Mouse (Mus musculus): Measurements from ENCODE around the gene Dna2. TPM values are rescaled to one million over a fixed set of nuclear protein-coding genes. Genes with fewer than 3 reads are reported as not detected.

Dna2 gene
- polyA plus RNA-seq, 1 experiment from 2014 or later: 5.8 TPM

DNA sequence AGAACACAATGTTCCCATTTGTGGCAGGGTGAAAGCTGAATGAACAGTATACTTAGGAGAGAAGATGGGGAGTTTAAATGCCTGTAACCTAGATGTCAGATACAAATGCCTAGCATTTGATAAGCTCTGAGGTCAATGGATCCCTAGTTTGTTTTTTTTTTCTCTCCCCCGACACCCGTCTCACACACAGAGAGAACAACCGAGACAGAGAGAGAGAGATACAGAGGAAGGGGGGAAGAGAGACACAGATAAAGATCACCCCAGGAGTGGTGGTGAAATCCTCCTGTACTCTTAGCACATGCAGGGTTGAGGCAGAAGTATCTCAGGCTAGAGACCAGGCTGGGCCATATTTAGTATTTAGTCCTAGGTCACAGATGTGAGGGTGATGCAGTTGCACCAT lies 27.8 kb upstream of the Dna2 start:
- Histone ChIP-seq H3K27ac (replicated peaks; ENCODE audit: low read depth, low read length) (no peak overlapping the region), H3K9me3 (ENCODE audit: control insufficient read depth, low read length) (no peaks in the 10 kb centered on the region), H3K4me1 (ENCODE audit: control insufficient read depth, insufficient read depth, low read length) (peaks cover 7% of the 10 kb centered on the region), H3K36me3 (ENCODE audit: control insufficient read depth, insufficient read depth, low read length) (no peaks in the 10 kb centered on the region), H3K4me2 (ENCODE audit: low read length) (no peak overlapping the region; the same call in 1 of the 2 replicates), H3K4me3 (replicated peaks; ENCODE audit: low read depth, low read length) (no peak overlapping the region), H3K27me3 (ENCODE audit: control insufficient read depth, insufficient read depth, low read length) (no peaks in the 10 kb centered on the region), H3K9ac (replicated peaks; ENCODE audit: low read length) (no peak overlapping the region)
- 93% methylated on average over 3 of the region's 3 CpGs for WGBS
- no peak for ATAC-seq (ENCODE audit: low FRiP score, low TSS enrichment)
- DNase-seq: no peak

DNA sequence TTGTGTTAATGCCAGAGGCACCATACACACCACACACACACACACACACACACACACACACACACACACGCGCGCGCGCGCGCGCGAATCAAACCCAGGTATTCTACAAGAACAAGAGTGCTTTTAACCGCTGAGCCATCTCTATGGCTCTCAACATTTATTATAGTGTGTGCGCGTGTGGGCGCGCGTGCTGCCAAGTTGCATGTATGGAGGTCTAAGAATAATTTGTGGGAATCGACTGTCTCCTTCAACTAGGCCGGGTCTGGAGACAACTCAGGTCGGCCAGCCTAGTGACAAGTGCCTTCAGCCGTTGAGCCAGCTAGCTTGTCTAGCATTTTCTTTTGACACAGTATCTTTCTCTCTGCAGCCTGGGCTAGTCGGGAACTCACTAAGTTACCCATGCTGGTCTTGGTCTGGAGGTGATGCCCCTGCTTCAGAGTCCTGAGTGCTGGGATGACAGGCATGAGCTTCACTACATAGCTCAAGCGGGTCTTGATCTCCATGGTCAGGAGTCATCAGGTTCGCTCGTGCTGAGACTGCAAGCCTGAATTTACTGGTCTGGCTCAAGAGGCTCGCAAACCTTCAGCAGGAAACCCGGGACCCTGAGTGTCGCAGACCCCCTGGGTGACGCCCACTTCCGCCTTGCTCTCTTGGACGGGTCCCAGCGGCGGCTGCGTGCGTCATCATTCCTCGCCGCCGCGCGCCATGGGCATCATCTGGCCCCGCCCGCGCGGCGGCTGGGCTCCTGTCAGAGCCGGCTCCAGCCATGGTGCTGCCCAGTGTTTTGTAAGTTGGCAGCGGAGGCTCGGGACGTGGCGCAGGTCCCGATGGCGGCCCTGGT lies 26.7 kb upstream of the Dna2 start, which contains the start of gene Slc25a16:
Gene Slc25a16, plus strand, starts transcription at position 709 of the 841 bp plus-strand sequence.
- peak within 1 kb of the TSS; percentile 95 for H3K9ac ChIP-seq (replicated peaks; ENCODE audit: low read length)
- DNase-seq (peak; percentile 98), ATAC-seq (ENCODE audit: low FRiP score, low TSS enrichment) (peak; percentile 97)
- H3K4me1 ChIP-seq (ENCODE audit: control insufficient read depth, insufficient read depth, low read length): peaks cover 7% of the 10 kb centered on the region
- no peaks in the 10 kb centered on the region for H3K36me3 ChIP-seq (ENCODE audit: control insufficient read depth, insufficient read depth, low read length)
- H3K27me3 ChIP-seq (ENCODE audit: control insufficient read depth, insufficient read depth, low read length): no peaks in the 10 kb centered on the region
- H3K4me3 ChIP-seq (replicated peaks; ENCODE audit: low read depth, low read length): peak within 1 kb of the TSS; percentile 92
- 9% methylated on average over 49 of the region's 50 CpGs for WGBS
- peak within 1 kb of the TSS; percentile 76 for H3K4me2 ChIP-seq (ENCODE audit: low read length)
- H3K27ac ChIP-seq (replicated peaks; ENCODE audit: low read depth, low read length): peak within 1 kb of the TSS; percentile 90
- no peaks in the 10 kb centered on the region for H3K9me3 ChIP-seq (ENCODE audit: control insufficient read depth, low read length)

DNA sequence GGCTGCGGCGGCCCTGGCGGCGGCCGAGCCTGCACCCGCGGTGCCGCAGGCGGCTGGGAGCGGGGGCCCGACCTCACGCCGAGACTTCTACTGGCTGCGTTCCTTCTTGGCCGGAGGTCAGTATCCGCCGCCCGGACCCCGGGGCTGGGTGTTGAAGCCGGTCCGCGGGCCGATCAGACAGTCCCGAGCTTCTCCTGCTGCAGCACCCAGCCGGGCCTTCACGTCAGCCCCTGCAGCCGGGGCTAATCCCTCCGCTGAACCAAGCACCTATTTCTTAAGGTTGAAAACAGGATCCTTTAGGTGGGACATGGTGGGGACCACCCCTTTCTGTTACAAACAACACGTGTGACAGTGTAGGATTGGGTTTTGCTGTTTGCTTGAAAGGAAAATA lies 26.1 kb upstream of the Dna2 start:
- WGBS: under 1% methylated on average over 29 of the region's 29 CpGs
- peaks cover 7% of the 10 kb centered on the region for H3K4me1 ChIP-seq (ENCODE audit: control insufficient read depth, insufficient read depth, low read length)
- H3K27ac ChIP-seq (replicated peaks; ENCODE audit: low read depth, low read length): peak overlapping the region; percentile 90
- H3K9ac ChIP-seq (replicated peaks; ENCODE audit: low read length): peak overlapping the region; percentile 95
- ATAC-seq (ENCODE audit: low FRiP score, low TSS enrichment): peak; percentile 70; the same call in 1 of the 2 replicates
- peak overlapping the region; percentile 76 for H3K4me2 ChIP-seq (ENCODE audit: low read length)
- H3K9me3 ChIP-seq (ENCODE audit: control insufficient read depth, low read length): no peaks in the 10 kb centered on the region
- peak overlapping the region; percentile 92 for H3K4me3 ChIP-seq (replicated peaks; ENCODE audit: low read depth, low read length)
- no peaks in the 10 kb centered on the region for H3K36me3 ChIP-seq (ENCODE audit: control insufficient read depth, insufficient read depth, low read length)
- no peak for DNase-seq
- no peaks in the 10 kb centered on the region for H3K27me3 ChIP-seq (ENCODE audit: control insufficient read depth, insufficient read depth, low read length)

DNA sequence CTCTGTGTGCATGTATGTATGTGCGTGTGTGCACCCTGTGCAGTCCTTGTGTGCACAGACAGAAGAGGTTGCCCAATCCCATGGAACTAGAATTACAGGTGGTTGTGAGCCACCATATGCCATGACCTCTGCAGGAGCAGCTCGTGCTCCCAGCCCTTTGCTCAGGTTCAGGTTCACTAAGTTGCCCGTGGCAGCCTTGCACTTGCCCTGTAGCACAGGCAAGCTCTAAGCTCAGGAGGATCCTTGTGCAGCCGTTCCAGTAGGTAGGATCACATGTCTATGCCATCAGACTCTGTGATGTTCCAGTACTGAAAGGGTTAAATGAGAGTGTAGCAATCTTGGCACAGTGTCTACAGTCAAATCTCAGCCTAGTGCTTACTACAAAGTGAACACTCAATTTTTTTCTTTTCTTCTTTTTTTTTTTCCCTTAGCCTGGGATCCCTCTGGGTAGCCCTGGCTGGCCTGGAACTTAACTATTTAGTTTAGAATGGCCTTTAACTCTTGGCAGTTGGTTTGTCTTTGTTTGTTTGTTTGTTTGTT lies 22.7 kb upstream of the Dna2 start:
- no peak overlapping the region for H3K9ac ChIP-seq (replicated peaks; ENCODE audit: low read length)

DNA sequence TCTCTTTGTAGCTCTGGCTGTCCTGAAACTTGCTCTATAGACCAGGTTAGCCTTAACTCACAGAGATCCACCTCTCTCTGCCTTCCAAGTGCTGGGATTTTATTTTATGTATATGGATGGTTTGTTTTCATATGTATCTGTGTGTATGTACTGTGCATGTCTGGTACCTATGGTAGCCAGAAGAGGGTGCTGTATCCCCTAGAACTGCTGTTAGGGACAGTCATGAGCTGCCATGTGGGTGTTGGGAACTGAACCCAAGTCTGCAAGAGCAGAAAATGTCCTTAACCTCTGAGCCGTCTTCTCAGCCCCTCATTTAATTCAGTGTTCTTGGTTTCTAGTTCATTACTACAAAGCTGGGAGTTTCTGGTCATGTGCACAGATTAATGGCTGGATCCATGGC lies 14.4 kb upstream of the Dna2 start:
- 93% methylated on average over 1 of the region's 1 CpGs for WGBS
- Histone ChIP-seq H3K27me3 (ENCODE audit: control insufficient read depth, insufficient read depth, low read length) (no peaks in the 10 kb centered on the region), H3K36me3 (ENCODE audit: control insufficient read depth, insufficient read depth, low read length) (peaks cover 59% of the 10 kb centered on the region), H3K4me2 (ENCODE audit: low read length) (no peak overlapping the region), H3K4me1 (ENCODE audit: control insufficient read depth, insufficient read depth, low read length) (no peaks in the 10 kb centered on the region), H3K4me3 (replicated peaks; ENCODE audit: low read depth, low read length) (no peak overlapping the region), H3K9me3 (ENCODE audit: control insufficient read depth, low read length) (no peaks in the 10 kb centered on the region), H3K9ac (replicated peaks; ENCODE audit: low read length) (no peak overlapping the region), H3K27ac (replicated peaks; ENCODE audit: low read depth, low read length) (no peak overlapping the region)
- ATAC-seq (ENCODE audit: low FRiP score, low TSS enrichment) (no peak), DNase-seq (no peak)

More for the DNA sequence above, 22.7 kb upstream of the Dna2 start:
- H3K4me3 ChIP-seq (replicated peaks; ENCODE audit: low read depth, low read length): no peak overlapping the region
- no peak for ATAC-seq (ENCODE audit: low FRiP score, low TSS enrichment)
- H3K4me1 ChIP-seq (ENCODE audit: control insufficient read depth, insufficient read depth, low read length): peaks cover 7% of the 10 kb centered on the region
- H3K27ac ChIP-seq (replicated peaks; ENCODE audit: low read depth, low read length): no peak overlapping the region
- DNase-seq: no peak
- peaks cover 12% of the 10 kb centered on the region for H3K36me3 ChIP-seq (ENCODE audit: control insufficient read depth, insufficient read depth, low read length)
- no peaks in the 10 kb centered on the region for H3K27me3 ChIP-seq (ENCODE audit: control insufficient read depth, insufficient read depth, low read length)
- no peak overlapping the region for H3K4me2 ChIP-seq (ENCODE audit: low read length)
- no peaks in the 10 kb centered on the region for H3K9me3 ChIP-seq (ENCODE audit: control insufficient read depth, low read length)
- WGBS: 88% methylated on average over 4 of the region's 4 CpGs

DNA sequence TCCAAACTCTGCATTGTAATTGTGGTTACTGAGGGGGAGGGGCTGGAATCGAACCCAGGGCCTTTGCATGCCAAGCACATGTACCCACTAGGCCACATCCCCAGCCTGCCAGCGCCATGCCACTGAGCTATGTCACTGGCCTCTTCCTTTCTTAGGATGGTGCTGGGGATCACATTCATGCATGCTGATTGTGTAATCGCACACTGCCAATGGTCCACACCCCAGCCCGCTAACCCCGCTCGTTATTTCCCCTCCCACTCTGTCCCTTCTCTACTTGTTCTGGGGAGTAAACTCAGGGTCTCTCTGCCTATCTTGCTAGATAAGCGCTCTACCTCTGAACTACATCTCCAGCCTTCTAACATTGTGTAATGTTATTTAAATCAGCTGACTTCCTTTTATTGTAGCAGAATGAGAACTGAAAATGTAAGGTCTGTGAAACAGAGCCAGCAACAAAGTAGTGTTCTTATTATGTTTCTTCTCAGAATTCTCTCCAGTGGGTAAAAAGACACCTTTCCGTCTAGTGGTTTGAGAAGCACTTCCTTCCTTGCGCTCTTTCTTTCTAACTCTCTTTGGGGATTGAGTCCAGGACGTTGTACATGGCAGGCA lies 1.7 kb upstream of the Dna2 start:
- DNase-seq (no peak), ATAC-seq (ENCODE audit: low FRiP score, low TSS enrichment) (no peak)
- Histone ChIP-seq H3K9me3 (ENCODE audit: control insufficient read depth, low read length) (no peaks in the 10 kb centered on the region), H3K36me3 (ENCODE audit: control insufficient read depth, insufficient read depth, low read length) (peaks cover 41% of the 10 kb centered on the region), H3K4me3 (replicated peaks; ENCODE audit: low read depth, low read length) (no peak overlapping the region), H3K4me2 (ENCODE audit: low read length) (no peak overlapping the region), H3K27ac (replicated peaks; ENCODE audit: low read depth, low read length) (no peak overlapping the region), H3K27me3 (ENCODE audit: control insufficient read depth, insufficient read depth, low read length) (no peaks in the 10 kb centered on the region), H3K9ac (replicated peaks; ENCODE audit: low read length) (no peak overlapping the region), H3K4me1 (ENCODE audit: control insufficient read depth, insufficient read depth, low read length) (no peaks in the 10 kb centered on the region)
- WGBS: 90% methylated on average over 10 of the region's 10 CpGs

DNA sequence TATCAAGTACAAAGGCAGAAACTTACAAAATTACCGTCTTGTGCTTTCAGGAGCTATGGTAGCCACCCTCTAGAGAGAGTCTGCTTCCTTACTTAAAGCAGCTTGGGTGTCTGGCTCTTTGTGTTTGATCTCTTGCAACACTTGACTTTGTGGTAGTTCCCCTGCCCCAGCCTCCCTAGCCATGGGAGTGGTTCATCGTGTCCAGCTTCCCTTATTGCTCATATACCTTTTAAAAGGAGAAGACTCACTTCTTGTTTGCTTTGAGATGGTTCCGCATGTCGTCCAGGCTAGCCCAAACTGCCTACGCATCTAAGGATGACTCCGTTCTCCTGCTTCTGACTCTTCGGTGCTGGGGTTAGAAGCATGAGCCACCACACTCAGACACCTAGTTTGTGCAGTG lies 1.7 kb downstream of the Dna2 start:
- Histone ChIP-seq H3K27ac (replicated peaks; ENCODE audit: low read depth, low read length) (no peak overlapping the region), H3K4me3 (replicated peaks; ENCODE audit: low read depth, low read length) (no peak overlapping the region), H3K4me1 (ENCODE audit: control insufficient read depth, insufficient read depth, low read length) (no peaks in the 10 kb centered on the region), H3K4me2 (ENCODE audit: low read length) (no peak overlapping the region), H3K27me3 (ENCODE audit: control insufficient read depth, insufficient read depth, low read length) (no peaks in the 10 kb centered on the region), H3K36me3 (ENCODE audit: control insufficient read depth, insufficient read depth, low read length) (peaks cover 17% of the 10 kb centered on the region), H3K9ac (replicated peaks; ENCODE audit: low read length) (no peak overlapping the region), H3K9me3 (ENCODE audit: control insufficient read depth, low read length) (no peaks in the 10 kb centered on the region)
- DNase-seq: no peak
- ATAC-seq (ENCODE audit: low FRiP score, low TSS enrichment): no peak
- WGBS: 98% methylated on average over 7 of the region's 7 CpGs

DNA sequence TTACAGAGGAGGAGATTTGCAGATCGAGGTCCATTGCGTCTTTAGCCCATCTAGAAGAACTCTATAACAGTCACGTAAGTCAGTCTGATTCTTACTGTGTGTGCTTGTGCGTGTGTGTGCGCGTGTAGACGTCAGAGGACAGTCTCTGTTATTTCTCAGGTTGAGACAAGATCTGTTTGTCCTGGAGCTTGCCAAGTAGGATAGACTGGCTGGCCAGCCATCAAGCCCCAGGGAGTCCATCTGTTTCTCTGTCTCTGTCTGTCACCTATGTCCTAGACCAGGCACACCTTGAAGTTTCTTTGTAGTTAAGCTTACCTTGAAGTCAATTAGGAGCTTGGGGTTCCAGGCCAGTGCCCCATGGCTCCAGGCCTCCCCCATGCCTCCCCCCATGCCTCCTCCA lies 17.1 kb downstream of the Dna2 start:
- Histone ChIP-seq H3K4me1 (ENCODE audit: control insufficient read depth, insufficient read depth, low read length) (no peaks in the 10 kb centered on the region), H3K36me3 (ENCODE audit: control insufficient read depth, insufficient read depth, low read length) (peaks cover 78% of the 10 kb centered on the region), H3K4me2 (ENCODE audit: low read length) (no peak overlapping the region), H3K27me3 (ENCODE audit: control insufficient read depth, insufficient read depth, low read length) (no peaks in the 10 kb centered on the region), H3K9ac (replicated peaks; ENCODE audit: low read length) (no peak overlapping the region), H3K9me3 (ENCODE audit: control insufficient read depth, low read length) (no peaks in the 10 kb centered on the region), H3K27ac (replicated peaks; ENCODE audit: low read depth, low read length) (no peak overlapping the region), H3K4me3 (replicated peaks; ENCODE audit: low read depth, low read length) (no peak overlapping the region)
- no peak for DNase-seq
- ATAC-seq (ENCODE audit: low FRiP score, low TSS enrichment): no peak
- 96% methylated on average over 7 of the region's 7 CpGs for WGBS

Measured in midbrain, embryonic 14.5 days (tissue).